Mouse (Mus musculus) small intestine, adult 2 months (tissue): ENCODE measurements around the gene Hist1h3e.

ENCODE experiments used
- CTCF ChIP-seq: fragments of 200-500 bp; IDR thresholded peaks from 2 replicates; pipeline ENCODE4 v1.5.1; 2012; ENCODE audit warnings: low read depth, mild to moderate bottlenecking, control low read depth, inconsistent platforms, low read length, moderate library complexity, mixed read lengths; ENCODE audit not compliant: insufficient replicate concordance, insufficient read length; ENCODE audit errors: extremely low read depth
- POLR2A ChIP-seq: fragments of 200-500 bp; IDR thresholded peaks from 2 replicates; pipeline ENCODE4 v1.6.1; 2012; ENCODE audit warnings: low read depth, mild to moderate bottlenecking, control low read depth, inconsistent platforms, low read length, moderate library complexity

DNA sequence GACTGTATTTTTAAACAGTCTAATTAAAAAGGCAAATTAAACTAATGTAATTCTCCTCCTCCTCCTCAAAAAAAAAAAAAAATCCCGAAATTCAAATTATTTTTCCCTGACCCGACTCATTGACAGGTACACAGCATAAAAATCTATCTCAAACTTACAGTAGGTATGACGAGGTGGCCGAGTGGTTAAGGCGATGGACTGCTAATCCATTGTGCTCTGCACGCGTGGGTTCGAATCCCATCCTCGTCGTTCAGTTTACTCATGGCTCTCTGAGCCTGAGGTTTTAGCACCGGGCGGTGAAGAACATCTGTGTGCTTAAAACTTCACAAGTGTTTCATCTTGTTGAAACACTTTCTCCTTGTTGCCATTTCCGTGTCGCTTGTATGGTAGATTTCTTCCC, 40.5 kb downstream of the Hist1h3e start:
- no peak for TF ChIP-seq CTCF
- no peak for TF ChIP-seq POLR2A
